Mouse (Mus musculus) small intestine, adult 2 months (tissue): ENCODE measurements around the gene Nrn1l. TPM values are rescaled to one million over a fixed set of nuclear protein-coding genes. Genes with fewer than 3 reads are reported as not detected.

Experiments
- H3K27ac ChIP-seq: fragments of 200-500 bp; 2 replicates; pipeline ENCODE4 v1.5.1; 2012; ENCODE audit warnings: low read depth, low read length, control low read depth, inconsistent platforms; ENCODE audit not compliant: insufficient read depth
- H3K27me3 ChIP-seq: fragments of 200-500 bp; 2 replicates; pipeline ENCODE4 v1.6.1; 2012; ENCODE audit warnings: mild to moderate bottlenecking, moderate library complexity, low read length, inconsistent platforms; ENCODE audit not compliant: control insufficient read depth, insufficient read depth
- H3K36me3 ChIP-seq: fragments of 200-500 bp; 2 replicates; pipeline ENCODE4 v1.6.1; 2012; ENCODE audit warnings: mild to moderate bottlenecking, low read length, control low read depth, inconsistent platforms; ENCODE audit not compliant: control insufficient read depth, insufficient read depth
- H3K4me1 ChIP-seq: fragments of 200-500 bp; 2 replicates; pipeline ENCODE4 v1.6.1; 2012; ENCODE audit warnings: low read length, inconsistent platforms, mixed read lengths; ENCODE audit not compliant: control insufficient read depth, insufficient read depth, insufficient read length
- H3K4me3 ChIP-seq: fragments of 200-500 bp; 2 replicates; pipeline ENCODE4 v1.5.1; 2012; ENCODE audit warnings: low read depth, mild to moderate bottlenecking, control low read depth, inconsistent platforms, low read length, moderate library complexity
- CTCF ChIP-seq: fragments of 200-500 bp; IDR thresholded peaks from 2 replicates; pipeline ENCODE4 v1.5.1; 2012; ENCODE audit warnings: low read depth, mild to moderate bottlenecking, control low read depth, inconsistent platforms, low read length, moderate library complexity, mixed read lengths; ENCODE audit not compliant: insufficient replicate concordance, insufficient read length; ENCODE audit errors: extremely low read depth
- POLR2A ChIP-seq: fragments of 200-500 bp; IDR thresholded peaks from 2 replicates; pipeline ENCODE4 v1.6.1; 2012; ENCODE audit warnings: low read depth, mild to moderate bottlenecking, control low read depth, inconsistent platforms, low read length, moderate library complexity
- WGBS: fragments of 180-500 bp; shearing (Covaris S2); methylation state at CpG from one replicate; pipeline ENCODE4 v1.1.7; 2018; 5-methylcytosine and 5-hydroxymethylcytosine counted together
- polyA plus RNA-seq: library from polyadenylated mRNA; depleted of rRNA; stranded (reverse); fragments of >200 nt; gene quantifications from 2 replicates; pipeline ENCODE4 v1.2.3, GENCODE M21; 2012

Gene Nrn1l
- polyA plus RNA-seq, 1 experiment: 3.9 TPM

DNA sequence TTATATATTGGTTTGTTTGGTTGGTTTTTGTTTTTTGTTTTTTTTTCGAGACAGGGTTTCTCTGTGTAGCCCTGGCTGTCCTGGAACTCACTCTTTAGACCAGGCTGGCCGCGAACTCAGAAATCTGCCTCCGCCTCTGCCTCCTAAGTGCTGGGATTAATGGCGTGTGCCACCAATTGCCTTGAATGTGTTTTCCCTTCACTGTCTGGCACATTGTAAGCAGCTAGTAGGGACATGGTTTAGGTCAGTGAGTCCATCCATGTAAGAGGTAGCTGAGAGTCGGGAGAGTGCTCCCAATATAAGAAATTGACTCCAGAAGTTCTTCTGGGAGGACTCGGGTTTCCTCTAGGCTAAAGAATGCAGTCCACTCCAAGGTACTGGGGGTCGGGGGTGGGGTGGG lies 39.1 kb upstream of the Nrn1l start:
- H3K27ac ChIP-seq: no peak overlapping the region
- H3K4me3 ChIP-seq: no peak overlapping the region
- H3K27me3 ChIP-seq: no peaks in the 10 kb centered on the region
- no peaks in the 10 kb centered on the region for H3K36me3 ChIP-seq
- no peak for TF ChIP-seq CTCF
- TF ChIP-seq POLR2A: no peak
- H3K4me1 ChIP-seq: peaks cover 9% of the 10 kb centered on the region
- WGBS: 26% methylated on average over 8 of the region's 8 CpGs

DNA sequence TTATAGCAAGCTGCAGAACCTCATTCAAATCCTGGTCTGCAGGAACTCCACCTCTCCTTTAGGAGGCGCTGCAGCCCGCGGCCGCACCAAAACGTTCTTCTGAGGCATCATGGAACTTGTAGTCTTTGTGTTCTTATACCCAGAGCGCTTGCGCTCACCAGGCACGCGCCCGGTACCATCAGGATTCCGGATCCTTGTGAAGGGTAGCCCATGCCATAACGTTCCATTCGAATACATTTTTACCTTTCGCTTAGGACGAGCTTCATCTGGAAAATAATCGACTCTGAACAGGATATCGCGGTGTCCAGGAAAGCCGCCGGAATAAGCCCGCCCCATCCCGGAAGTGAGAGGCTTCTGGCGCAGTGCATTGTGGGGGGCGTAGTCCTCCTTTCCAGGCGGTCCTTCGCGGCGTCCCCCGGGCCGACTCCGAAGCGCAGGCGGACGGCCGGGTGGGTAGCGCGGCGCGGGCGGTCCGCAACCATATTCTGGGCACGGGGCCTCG lies 38.6 kb upstream of the Nrn1l start, which contains the start of gene Thap11:
Gene Thap11, plus strand, starts transcription at position 418 of the 502 bp plus-strand sequence.
- Histone ChIP-seq H3K4me3 (peak within 1 kb of the TSS; percentile 78), H3K27me3 (no peaks in the 10 kb centered on the region), H3K36me3 (no peaks in the 10 kb centered on the region), H3K4me1 (peaks cover 9% of the 10 kb centered on the region), H3K27ac (peak within 1 kb of the TSS; percentile 50)
- peak; percentile 95 for TF ChIP-seq CTCF
- peak; percentile 46; the same call in 1 of the 2 replicates for TF ChIP-seq POLR2A
- under 1% methylated on average over 43 of the region's 43 CpGs for WGBS

DNA sequence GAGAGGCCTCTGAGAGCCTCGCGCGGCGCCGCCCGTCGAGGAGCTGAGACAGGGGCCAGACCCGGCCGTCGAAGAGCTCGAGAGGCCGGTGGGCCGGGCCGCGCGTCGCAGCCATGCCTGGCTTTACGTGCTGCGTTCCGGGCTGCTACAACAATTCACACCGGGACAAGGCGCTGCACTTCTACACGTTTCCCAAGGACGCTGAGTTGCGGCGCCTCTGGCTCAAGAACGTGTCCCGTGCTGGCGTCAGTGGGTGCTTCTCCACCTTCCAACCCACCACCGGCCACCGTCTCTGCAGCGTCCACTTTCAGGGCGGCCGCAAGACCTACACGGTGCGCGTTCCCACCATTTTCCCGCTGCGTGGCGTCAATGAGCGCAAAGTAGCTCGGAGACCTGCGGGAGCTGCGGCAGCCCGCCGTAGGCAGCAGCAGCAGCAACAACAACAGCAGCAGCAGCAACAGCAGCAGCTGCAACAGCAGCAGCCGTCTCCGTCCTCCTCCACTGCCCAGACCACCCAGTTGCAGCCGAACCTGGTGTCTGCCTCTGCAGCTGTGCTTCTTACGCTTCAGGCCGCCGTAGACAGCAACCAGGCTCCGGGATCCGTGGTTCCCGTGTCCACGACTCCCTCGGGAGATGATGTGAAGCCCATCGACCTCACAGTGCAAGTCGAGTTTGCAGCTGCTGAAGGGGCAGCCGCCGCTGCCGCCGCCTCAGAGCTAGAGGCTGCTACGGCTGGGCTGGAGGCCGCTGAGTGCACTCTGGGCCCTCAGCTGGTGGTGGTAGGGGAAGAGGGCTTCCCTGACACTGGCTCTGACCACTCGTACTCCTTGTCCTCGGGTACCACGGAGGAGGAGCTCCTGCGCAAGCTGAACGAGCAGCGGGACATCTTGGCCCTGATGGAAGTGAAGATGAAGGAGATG lies 37.9 kb upstream of the Nrn1l start:
- under 1% methylated on average over 71 of the region's 71 CpGs for WGBS
- no peaks in the 10 kb centered on the region for H3K36me3 ChIP-seq
- TF ChIP-seq POLR2A (0 out of 2 replicates have a peak, but pooled peaks have one; percentile 4), CTCF (no peak)
- H3K27ac ChIP-seq: peak overlapping the region; percentile 42
- H3K4me3 ChIP-seq: peak overlapping the region; percentile 78
- no peaks in the 10 kb centered on the region for H3K27me3 ChIP-seq
- H3K4me1 ChIP-seq: peaks cover 9% of the 10 kb centered on the region

DNA sequence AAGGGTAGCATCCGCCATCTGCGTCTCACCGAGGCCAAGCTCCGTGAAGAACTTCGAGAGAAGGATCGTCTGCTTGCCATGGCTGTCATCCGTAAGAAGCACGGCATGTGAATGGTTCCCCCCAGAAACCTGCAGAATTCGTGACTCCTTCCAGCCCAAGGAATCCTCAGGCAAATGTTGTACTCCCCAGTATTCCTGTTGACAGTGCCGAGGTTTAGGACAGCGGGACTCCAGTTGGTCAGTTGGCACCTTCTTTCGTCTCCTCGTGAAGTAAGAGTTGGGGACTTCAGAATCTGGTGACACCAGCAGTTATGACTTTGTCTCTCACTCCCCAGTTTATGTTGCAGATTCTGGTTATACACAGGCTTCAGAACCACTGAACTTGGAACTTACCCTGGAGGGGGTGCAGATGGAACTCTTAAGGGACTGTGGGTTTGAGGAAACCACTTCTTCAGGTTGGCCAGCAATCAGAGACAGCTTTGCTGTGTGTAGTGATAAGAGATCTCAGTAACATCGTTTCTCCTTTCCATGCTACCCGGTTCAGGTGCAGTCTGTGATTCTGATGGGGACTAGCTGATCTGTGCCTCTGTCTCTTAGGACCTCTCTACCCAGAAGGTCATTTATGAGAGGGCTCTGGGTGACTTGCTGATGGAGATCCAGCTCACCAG lies 37.1 kb upstream of the Nrn1l start:
- H3K27me3 ChIP-seq: no peaks in the 10 kb centered on the region
- WGBS: 9% methylated on average over 15 of the region's 15 CpGs
- no peaks in the 10 kb centered on the region for H3K36me3 ChIP-seq

DNA sequence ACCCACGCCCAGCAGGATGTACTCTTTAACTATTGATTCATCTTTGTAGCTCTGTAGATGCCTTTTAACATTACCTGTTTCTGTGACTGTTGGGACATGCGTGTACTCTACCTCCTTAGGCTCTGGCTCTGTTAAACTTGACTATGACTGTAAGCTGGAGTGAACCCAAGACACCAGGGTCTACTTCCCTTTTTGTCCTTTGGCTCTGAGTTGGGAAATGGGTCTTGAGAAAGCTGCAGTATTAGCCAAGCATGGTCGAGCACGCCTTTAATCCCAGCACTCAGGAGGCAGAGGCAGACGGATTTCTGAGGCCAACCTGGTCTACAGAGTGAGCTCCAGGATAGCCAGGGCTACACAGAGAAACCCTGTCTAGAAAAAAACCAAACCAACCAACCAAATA lies 34.9 kb upstream of the Nrn1l start:
- no peak for TF ChIP-seq CTCF
- no peak for TF ChIP-seq POLR2A
- H3K4me3 ChIP-seq: no peak overlapping the region
- 76% methylated on average over 5 of the region's 5 CpGs for WGBS
- peaks cover 16% of the 10 kb centered on the region for H3K4me1 ChIP-seq
- H3K27ac ChIP-seq: no peak overlapping the region
- no peaks in the 10 kb centered on the region for H3K36me3 ChIP-seq
- no peaks in the 10 kb centered on the region for H3K27me3 ChIP-seq

More for the DNA sequence above, 37.1 kb upstream of the Nrn1l start:
- Histone ChIP-seq H3K27ac (no peak overlapping the region), H3K4me3 (peak overlapping the region; percentile 78), H3K4me1 (peaks cover 9% of the 10 kb centered on the region)
- no peak for TF ChIP-seq POLR2A
- no peak for TF ChIP-seq CTCF

- 65% methylated on average over 5 of the region's 5 CpGs for WGBS
- Histone ChIP-seq H3K4me3 (no peak overlapping the region), H3K27ac (0 out of 2 replicates have a peak overlapping the region, but pooled peaks have one; percentile 90), H3K36me3 (no peaks in the 10 kb centered on the region), H3K4me1 (peaks cover 16% of the 10 kb centered on the region), H3K27me3 (no peaks in the 10 kb centered on the region)
- TF ChIP-seq CTCF: no peak
- no peak for TF ChIP-seq POLR2A
Observed at GRCm38 (mm10) chr8:105859314-105859713, 34.1 kb upstream of the Nrn1l start.
